Mouse (Mus musculus): Measurements from ENCODE around the gene F2rl2. TPM values are rescaled to one million over a fixed set of nuclear protein-coding genes. Genes with fewer than 3 reads are reported as not detected.

The F2rl2 gene
- total and polyA plus RNA-seq, 2 experiments = 0.15 TPM; not detected in 1

- no peak overlapping the region for H3K4me3 ChIP-seq (ENCODE audit: insufficient read depth, low read depth, low read length)
Measured at GRCm38 (mm10) chr13:95719320-95720232, 22.9 kb downstream of the F2rl2 start.

GRCm38 (mm10) chr13:95730491-95730890, 33.8 kb downstream of the F2rl2 start:
- no peak for DNase-seq (ENCODE audit: extremely low read depth, low read depth, low spot score)
- WGBS = 90% methylated on average over 4 of the region's 4 CpGs
- peaks cover 65% of the 10 kb centered on the region for H3K36me3 ChIP-seq (ENCODE audit: control insufficient read depth, insufficient read depth, low read length)
- no peak for TF ChIP-seq POLR2A (IDR thresholded peaks at IDR 0.05; ENCODE audit: extremely low read depth, insufficient read depth, low read length)
- no peak for TF ChIP-seq CTCF (IDR thresholded peaks at IDR 0.05; ENCODE audit: low read depth, low read length)
- no peak overlapping the region for H3K9ac ChIP-seq (ENCODE audit: low read depth, low read length)
- H3K27me3 ChIP-seq (ENCODE audit: control insufficient read depth, insufficient read depth, low read length) = no peaks in the 10 kb centered on the region
- no peaks in the 10 kb centered on the region for H3K79me2 ChIP-seq (ENCODE audit: control insufficient read depth, insufficient read depth, low read length)
- H3K4me3 ChIP-seq (ENCODE audit: insufficient read depth, low read depth, low read length) = no peak overlapping the region
- H3K4me1 ChIP-seq (ENCODE audit: control insufficient read depth, insufficient read depth, low read length) = no peaks in the 10 kb centered on the region; the same call in 1 of the 2 replicates
- no peak overlapping the region for H3K27ac ChIP-seq (replicated peaks; ENCODE audit: insufficient read depth, low read depth, low read length)

More at GRCm38 (mm10) chr13:95719320-95720232, 22.9 kb downstream of the F2rl2 start:
- TF ChIP-seq CTCF (IDR thresholded peaks at IDR 0.05; ENCODE audit: low read depth, low read length) (no peak), POLR2A (IDR thresholded peaks at IDR 0.05; ENCODE audit: extremely low read depth, insufficient read depth, low read length) (no peak)
- Histone ChIP-seq H3K36me3 (ENCODE audit: control insufficient read depth, insufficient read depth, low read length) (peaks cover 63% of the 10 kb centered on the region), H3K79me2 (ENCODE audit: control insufficient read depth, insufficient read depth, low read length) (no peaks in the 10 kb centered on the region; the same call in 1 of the 2 replicates), H3K27me3 (ENCODE audit: control insufficient read depth, insufficient read depth, low read length) (no peaks in the 10 kb centered on the region), H3K9ac (ENCODE audit: low read depth, low read length) (no peak overlapping the region), H3K27ac (replicated peaks; ENCODE audit: insufficient read depth, low read depth, low read length) (no peak overlapping the region), H3K4me1 (ENCODE audit: control insufficient read depth, insufficient read depth, low read length) (no peaks in the 10 kb centered on the region)
- DNase-seq (ENCODE audit: extremely low read depth, low read depth, low spot score) = peak; percentile 22
- 84% methylated on average over 14 of the region's 14 CpGs for WGBS

- WGBS = 75% methylated on average over 5 of the region's 5 CpGs
- H3K4me3 ChIP-seq (ENCODE audit: insufficient read depth, low read depth, low read length) = no peak overlapping the region
- TF ChIP-seq POLR2A (IDR thresholded peaks at IDR 0.05; ENCODE audit: extremely low read depth, insufficient read depth, low read length) (no peak), CTCF (IDR thresholded peaks at IDR 0.05; ENCODE audit: low read depth, low read length) (no peak)
- no peak for DNase-seq (ENCODE audit: extremely low read depth, low read depth, low spot score)
- no peak overlapping the region for H3K9ac ChIP-seq (ENCODE audit: low read depth, low read length)
- H3K27me3 ChIP-seq (ENCODE audit: control insufficient read depth, insufficient read depth, low read length) = no peaks in the 10 kb centered on the region
- H3K4me1 ChIP-seq (ENCODE audit: control insufficient read depth, insufficient read depth, low read length) = no peaks in the 10 kb centered on the region
- H3K27ac ChIP-seq (replicated peaks; ENCODE audit: insufficient read depth, low read depth, low read length) = no peak overlapping the region
- peaks cover 21% of the 10 kb centered on the region for H3K36me3 ChIP-seq (ENCODE audit: control insufficient read depth, insufficient read depth, low read length)
- no peaks in the 10 kb centered on the region for H3K79me2 ChIP-seq (ENCODE audit: control insufficient read depth, insufficient read depth, low read length)
Measured at GRCm38 (mm10) chr13:95739651-95740050, 43.0 kb downstream of the F2rl2 start.

- no peaks in the 10 kb centered on the region for H3K27me3 ChIP-seq (ENCODE audit: control insufficient read depth, insufficient read depth, low read length)
- TF ChIP-seq CTCF (IDR thresholded peaks at IDR 0.05; ENCODE audit: low read depth, low read length) = no peak
- no peak overlapping the region for H3K9ac ChIP-seq (ENCODE audit: low read depth, low read length)
- 85% methylated on average over 11 of the region's 11 CpGs for WGBS
- no peak overlapping the region for H3K27ac ChIP-seq (replicated peaks; ENCODE audit: insufficient read depth, low read depth, low read length)
- H3K4me1 ChIP-seq (ENCODE audit: control insufficient read depth, insufficient read depth, low read length) = no peaks in the 10 kb centered on the region
- DNase-seq (ENCODE audit: extremely low read depth, low read depth, low spot score) = no peak
- no peak overlapping the region for H3K4me3 ChIP-seq (ENCODE audit: insufficient read depth, low read depth, low read length)
- peaks cover 32% of the 10 kb centered on the region for H3K36me3 ChIP-seq (ENCODE audit: control insufficient read depth, insufficient read depth, low read length)
- no peaks in the 10 kb centered on the region for H3K79me2 ChIP-seq (ENCODE audit: control insufficient read depth, insufficient read depth, low read length)
Measured at GRCm38 (mm10) chr13:95741813-95742689, 45.4 kb downstream of the F2rl2 start.

- no peaks in the 10 kb centered on the region for H3K27me3 ChIP-seq (ENCODE audit: control insufficient read depth, insufficient read depth, low read length)
- no peak overlapping the region for H3K4me3 ChIP-seq (ENCODE audit: insufficient read depth, low read depth, low read length)
- H3K9ac ChIP-seq (ENCODE audit: low read depth, low read length) = no peak overlapping the region
- no peak for DNase-seq (ENCODE audit: extremely low read depth, low read depth, low spot score)
- H3K36me3 ChIP-seq (ENCODE audit: control insufficient read depth, insufficient read depth, low read length) = peaks cover 33% of the 10 kb centered on the region
- H3K79me2 ChIP-seq (ENCODE audit: control insufficient read depth, insufficient read depth, low read length) = no peaks in the 10 kb centered on the region
- no peak for TF ChIP-seq CTCF (IDR thresholded peaks at IDR 0.05; ENCODE audit: low read depth, low read length)
- no peak for TF ChIP-seq POLR2A (IDR thresholded peaks at IDR 0.05; ENCODE audit: extremely low read depth, insufficient read depth, low read length)
- WGBS = 83% methylated on average over 9 of the region's 9 CpGs
- no peaks in the 10 kb centered on the region for H3K4me1 ChIP-seq (ENCODE audit: control insufficient read depth, insufficient read depth, low read length)
- no peak overlapping the region for H3K27ac ChIP-seq (replicated peaks; ENCODE audit: insufficient read depth, low read depth, low read length)
Measured at GRCm38 (mm10) chr13:95742881-95743466, 46.3 kb downstream of the F2rl2 start.

Measured in liver, adult 2 months (tissue).